Mouse (Mus musculus) liver, adult 2 months (tissue): ENCODE measurements around the gene Ctnnd1. TPM values are rescaled to one million over a fixed set of nuclear protein-coding genes. Genes with fewer than 3 reads are reported as not detected.

ENCODE experiments used
- DNase-seq: peaks from one replicate; pipeline ENCODE4 v3.0.0-alpha.2; 2011; ENCODE audit warnings: low read depth, low spot score; ENCODE audit errors: extremely low read depth
- H3K27ac ChIP-seq: fragments of 200-500 bp; replicated peaks from 2 replicates; pipeline ENCODE4 v1.5.1; 2012; ENCODE audit warnings: low read depth, mild to moderate bottlenecking, control low read depth, inconsistent platforms, low read length; ENCODE audit not compliant: insufficient read depth
- H3K27me3 ChIP-seq: fragments of 200-500 bp; 2 replicates; pipeline ENCODE4 v1.6.1; 2012; ENCODE audit warnings: mild to moderate bottlenecking, moderate library complexity, low read length, inconsistent platforms; ENCODE audit not compliant: control insufficient read depth, insufficient read depth
- H3K36me3 ChIP-seq: fragments of 200-500 bp; 2 replicates; pipeline ENCODE4 v1.6.1; 2012; ENCODE audit warnings: low read length, inconsistent platforms; ENCODE audit not compliant: control insufficient read depth, insufficient read depth
- H3K4me1 ChIP-seq: fragments of 200-500 bp; 2 replicates; pipeline ENCODE4 v1.6.1; 2011; ENCODE audit warnings: low read length; ENCODE audit not compliant: control insufficient read depth, insufficient read depth
- H3K4me3 ChIP-seq: fragments of 200-500 bp; 2 replicates; pipeline ENCODE4 v1.5.1; 2011; ENCODE audit warnings: low read depth, mild to moderate bottlenecking, control low read depth, low read length, moderate library complexity; ENCODE audit not compliant: insufficient read depth
- H3K79me2 ChIP-seq: fragments of 200-500 bp; 2 replicates; pipeline ENCODE4 v1.6.1; 2012; ENCODE audit warnings: inconsistent platforms, mild to moderate bottlenecking, low read length, moderate library complexity; ENCODE audit not compliant: control insufficient read depth, insufficient read depth
- H3K9ac ChIP-seq: fragments of 200-500 bp; 2 replicates; pipeline ENCODE4 v1.6.1; 2012; ENCODE audit warnings: low read depth, mild to moderate bottlenecking, control low read depth, inconsistent platforms, low read length
- CTCF ChIP-seq: fragments of 200-500 bp; IDR thresholded peaks from 2 replicates; pipeline ENCODE4 v1.5.1; 2011; ENCODE audit warnings: low read depth, low read length, control low read depth
- POLR2A ChIP-seq: fragments of 200-500 bp; IDR thresholded peaks from 2 replicates; pipeline ENCODE4 v1.6.1; 2011; ENCODE audit warnings: low read length, control low read depth; ENCODE audit not compliant: insufficient read depth; ENCODE audit errors: extremely low read depth
- WGBS: fragments of 180-500 bp; shearing (Covaris S2); methylation state at CpG from one replicate; pipeline ENCODE4 v1.1.7; 2018; 5-methylcytosine and 5-hydroxymethylcytosine counted together
- polyA plus RNA-seq: library from polyadenylated mRNA; depleted of rRNA; stranded (reverse); fragments of >200 nt; gene quantifications from 2 replicates; pipeline ENCODE4 v1.2.3, GENCODE M21; 2012
- total RNA-seq: library from RNA; depleted of rRNA; stranded (reverse); fragments of >200 nt; gene quantifications from 2 replicates; pipeline ENCODE4 v1.2.3, GENCODE M21; 2014

Gene Ctnnd1
- total and polyA plus RNA-seq, 2 experiments, result 31.4 to 47.4 TPM

DNA sequence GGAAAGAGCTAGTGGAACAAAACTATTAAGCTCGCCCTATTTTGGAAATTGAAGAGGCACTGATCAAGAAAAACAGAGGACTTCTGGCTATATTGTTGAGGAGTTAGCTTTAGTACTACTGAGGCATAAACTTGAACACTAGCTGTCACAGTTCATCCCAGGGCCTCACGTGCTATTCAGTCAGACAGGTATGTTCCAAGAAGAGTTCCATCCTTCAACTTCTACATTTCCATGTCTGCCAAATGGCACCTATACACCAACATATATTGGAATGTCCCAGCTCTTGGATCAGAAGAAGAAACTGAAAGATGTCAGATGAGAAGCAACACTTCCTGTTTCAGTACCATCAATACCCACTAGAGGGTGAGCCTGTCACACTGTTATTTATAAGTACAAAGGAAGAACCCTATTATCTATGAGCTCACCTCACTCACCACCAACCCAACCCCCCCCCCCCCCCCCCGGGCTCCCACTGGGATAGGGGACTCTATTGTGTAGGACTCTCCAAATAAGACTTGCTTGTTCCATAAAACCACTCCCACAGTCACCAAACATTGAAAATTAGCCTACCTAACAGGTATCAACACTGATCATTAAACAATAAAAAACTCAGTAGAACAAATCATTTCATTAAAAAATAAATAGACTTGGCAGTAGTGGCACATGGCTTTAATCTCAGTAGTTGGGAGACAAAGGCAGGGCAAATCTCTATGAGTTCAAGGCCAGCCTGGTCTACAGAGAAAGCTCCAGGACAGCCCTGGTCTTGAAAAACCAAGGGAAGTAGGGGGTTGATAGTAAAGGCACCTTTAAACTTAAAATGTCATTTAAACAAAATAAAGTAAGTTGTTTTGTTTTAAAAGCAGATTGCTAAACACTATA lies 32.7 kb downstream of the Ctnnd1 start:
- 60% methylated on average over 3 of the region's 3 CpGs for WGBS
- H3K27ac ChIP-seq, result no peak overlapping the region

DNA sequence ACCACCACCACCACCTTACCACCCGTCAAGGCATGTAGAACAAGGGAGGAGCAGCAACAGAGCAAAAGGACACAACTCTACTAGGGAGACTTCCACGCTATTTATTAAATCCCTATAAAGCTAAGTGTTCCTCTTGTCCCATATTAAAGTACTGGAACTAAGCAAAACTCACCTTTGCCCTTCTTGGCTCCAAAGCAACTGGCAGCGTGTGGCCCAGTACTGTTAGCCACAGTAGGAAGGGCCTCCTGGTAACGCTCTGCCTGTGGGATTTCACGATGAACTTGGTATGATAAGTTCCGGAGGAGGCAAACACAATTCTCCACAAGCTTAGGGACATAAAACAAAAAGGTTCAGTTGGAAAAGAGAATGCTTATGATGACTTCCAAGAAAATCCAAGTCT lies 37.8 kb downstream of the Ctnnd1 start:
- H3K4me3 ChIP-seq, result no peak overlapping the region
- 27% methylated on average over 6 of the region's 6 CpGs for WGBS
- no peak overlapping the region; the same call in 1 of the 2 replicates for H3K27ac ChIP-seq
- TF ChIP-seq CTCF (no peak), POLR2A (no peak)
- peaks cover 13% of the 10 kb centered on the region; the same call in 1 of the 2 replicates for H3K4me1 ChIP-seq
- H3K36me3 ChIP-seq, result peaks cover 87% of the 10 kb centered on the region
- H3K9ac ChIP-seq, result peak overlapping the region; percentile 34; the same call in 1 of the 2 replicates
- H3K27me3 ChIP-seq, result no peaks in the 10 kb centered on the region
- peaks cover 7% of the 10 kb centered on the region; the same call in 1 of the 2 replicates for H3K79me2 ChIP-seq
- DNase-seq, result peak; percentile 87

More for the DNA sequence above, 32.7 kb downstream of the Ctnnd1 start:
- no peaks in the 10 kb centered on the region for H3K27me3 ChIP-seq
- no peak overlapping the region for H3K4me3 ChIP-seq
- peaks cover 80% of the 10 kb centered on the region for H3K36me3 ChIP-seq
- DNase-seq, result peak; percentile 61
- H3K4me1 ChIP-seq, result peaks cover 13% of the 10 kb centered on the region; the same call in 1 of the 2 replicates
- peaks cover 8% of the 10 kb centered on the region; the same call in 1 of the 2 replicates for H3K79me2 ChIP-seq
- H3K9ac ChIP-seq, result no peak overlapping the region
- TF ChIP-seq CTCF, result peak; percentile 58
- TF ChIP-seq POLR2A, result no peak

DNA sequence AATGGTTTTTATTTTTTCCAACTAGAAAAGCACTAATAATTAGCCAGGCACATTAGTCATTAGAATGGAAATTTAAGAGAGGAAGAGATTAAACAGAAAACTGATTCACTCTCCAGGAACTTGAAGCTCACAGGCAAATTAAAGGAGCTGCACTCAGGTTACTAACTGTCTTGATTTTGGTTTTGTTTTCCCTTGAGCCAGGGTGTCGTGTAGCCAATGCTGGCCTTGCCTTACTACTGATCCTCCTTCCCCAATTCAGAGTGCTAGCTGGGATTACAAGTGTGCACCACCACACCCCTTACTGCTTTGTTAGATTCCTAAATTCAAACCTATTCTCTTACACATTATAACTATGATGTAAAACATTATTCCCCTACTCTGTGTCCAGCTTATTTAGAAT lies 42.7 kb downstream of the Ctnnd1 start:
- DNase-seq, result no peak
- peaks cover 2% of the 10 kb centered on the region; the same call in 1 of the 2 replicates for H3K79me2 ChIP-seq
- H3K4me1 ChIP-seq, result peaks cover 3% of the 10 kb centered on the region; the same call in 1 of the 2 replicates
- H3K27me3 ChIP-seq, result no peaks in the 10 kb centered on the region
- no peak overlapping the region for H3K27ac ChIP-seq
- WGBS, result 81% methylated on average over 1 of the region's 1 CpGs
- peaks cover 82% of the 10 kb centered on the region for H3K36me3 ChIP-seq
- TF ChIP-seq POLR2A (no peak), CTCF (no peak)
- no peak overlapping the region for H3K9ac ChIP-seq
- no peak overlapping the region for H3K4me3 ChIP-seq

DNA sequence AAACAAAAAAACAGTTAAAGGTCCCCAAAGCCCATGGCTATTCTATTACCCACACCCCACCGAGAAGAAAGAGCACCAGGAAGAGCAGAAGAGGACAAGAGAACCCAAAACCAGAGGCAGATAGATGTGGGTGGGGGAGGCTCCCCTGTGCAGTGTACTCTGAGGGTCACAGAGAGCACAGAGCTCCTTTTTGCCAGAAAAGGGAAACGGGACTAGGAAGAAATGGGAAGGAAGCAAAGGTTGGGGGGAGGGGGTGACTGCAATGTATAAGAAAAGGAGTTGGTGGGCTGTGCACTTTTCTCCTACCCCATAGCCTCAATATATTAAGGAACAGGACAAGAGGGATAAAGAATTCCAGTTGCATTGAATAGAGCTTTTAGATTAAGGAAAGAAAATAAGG lies 49.6 kb downstream of the Ctnnd1 start:
- 70% methylated on average over 2 of the region's 2 CpGs for WGBS
- Histone ChIP-seq H3K9ac (no peak overlapping the region), H3K27ac (no peak overlapping the region), H3K4me3 (no peak overlapping the region), H3K4me1 (no peaks in the 10 kb centered on the region), H3K27me3 (no peaks in the 10 kb centered on the region), H3K36me3 (peaks cover 67% of the 10 kb centered on the region), H3K79me2 (no peaks in the 10 kb centered on the region)
- DNase-seq, result no peak
- no peak for TF ChIP-seq POLR2A
- no peak for TF ChIP-seq CTCF

DNA sequence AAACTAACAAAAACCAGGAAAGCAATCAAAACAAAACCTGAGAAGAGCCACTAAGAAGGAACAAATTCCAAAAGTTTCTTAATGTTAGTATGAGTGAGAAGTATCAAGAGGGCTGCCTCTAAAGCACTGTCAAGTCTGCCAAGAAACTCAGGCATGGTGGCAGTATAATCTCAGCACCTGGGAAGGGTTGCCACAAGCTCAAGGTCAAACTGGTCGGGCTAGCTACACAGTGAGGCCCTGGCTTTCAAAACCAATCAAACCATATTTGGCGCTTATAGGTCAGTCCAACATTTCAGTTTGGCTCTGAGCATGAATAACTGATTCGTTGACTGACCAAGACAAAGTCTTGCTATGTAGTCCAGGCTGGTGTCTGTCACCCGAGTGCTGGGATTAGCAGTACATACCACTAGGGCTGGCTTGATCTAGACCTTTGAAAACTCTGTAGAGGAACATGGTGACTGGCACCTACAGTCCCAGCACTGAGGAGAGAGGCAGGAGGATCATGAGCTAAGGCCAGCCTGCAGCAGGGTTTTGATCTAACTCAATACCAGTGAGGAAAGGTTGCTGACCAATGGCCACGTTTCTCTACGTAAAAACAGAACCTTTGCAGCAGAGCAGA lies 51.2 kb downstream of the Ctnnd1 start:
- peaks cover 58% of the 10 kb centered on the region for H3K36me3 ChIP-seq

More for the DNA sequence above, 51.2 kb downstream of the Ctnnd1 start:
- no peak for DNase-seq
- Histone ChIP-seq H3K27ac (no peak overlapping the region), H3K27me3 (no peaks in the 10 kb centered on the region), H3K4me3 (no peak overlapping the region), H3K9ac (no peak overlapping the region), H3K79me2 (no peaks in the 10 kb centered on the region), H3K4me1 (no peaks in the 10 kb centered on the region)
- TF ChIP-seq CTCF, result no peak
- TF ChIP-seq POLR2A, result no peak
- WGBS, result 80% methylated on average over 6 of the region's 6 CpGs
